Mouse (Mus musculus) right cerebral cortex, adult 18-20 months (tissue): ENCODE measurements around the gene Sclt1.

Experiments used
- DNase-seq: peaks from one replicate; pipeline ENCODE4 v3.0.0; 2022; ENCODE audit warnings: mixed read lengths

The Sclt1 gene

DNA sequence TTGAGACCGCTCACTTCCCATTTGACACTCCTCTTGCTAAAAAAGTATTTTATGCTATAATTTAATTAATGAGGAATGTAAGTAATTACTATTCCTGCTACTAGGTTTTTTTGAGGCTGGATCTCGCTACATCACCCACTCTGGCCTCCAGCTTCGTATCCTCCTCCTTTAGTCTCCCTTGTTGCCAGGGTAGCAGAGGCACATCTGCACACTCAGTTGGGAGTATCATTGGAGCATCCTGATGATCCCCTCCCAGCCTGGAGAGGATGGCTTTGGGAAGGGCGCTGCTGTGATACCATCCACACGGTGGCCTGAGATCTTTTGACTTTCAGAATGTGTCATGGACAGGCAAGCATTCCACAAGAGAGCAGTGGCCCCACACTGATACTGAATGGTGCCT is 156.8 kb downstream of the Sclt1 start:
- no peak for DNase-seq

DNA sequence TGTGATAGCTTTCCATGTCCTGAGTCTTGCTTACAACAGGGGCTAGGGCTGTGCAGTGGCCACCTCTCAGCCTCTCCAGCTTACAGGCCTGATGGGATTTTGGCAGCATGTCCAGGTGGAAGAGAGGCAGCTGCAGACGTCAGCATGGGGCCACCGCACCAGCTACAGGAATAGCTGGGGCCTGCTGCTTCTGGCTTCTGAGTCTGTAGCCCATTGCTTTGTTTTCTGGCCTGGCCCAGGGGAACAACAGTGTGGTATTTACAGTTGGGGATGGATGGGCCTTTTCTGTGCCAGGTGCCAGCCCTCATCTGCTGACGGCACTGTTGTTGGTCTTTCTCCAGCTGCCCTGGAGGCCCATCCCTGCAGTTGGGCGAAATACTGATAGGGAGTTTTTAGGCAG is 158.7 kb downstream of the Sclt1 start:
- DNase-seq, result no peak

DNA sequence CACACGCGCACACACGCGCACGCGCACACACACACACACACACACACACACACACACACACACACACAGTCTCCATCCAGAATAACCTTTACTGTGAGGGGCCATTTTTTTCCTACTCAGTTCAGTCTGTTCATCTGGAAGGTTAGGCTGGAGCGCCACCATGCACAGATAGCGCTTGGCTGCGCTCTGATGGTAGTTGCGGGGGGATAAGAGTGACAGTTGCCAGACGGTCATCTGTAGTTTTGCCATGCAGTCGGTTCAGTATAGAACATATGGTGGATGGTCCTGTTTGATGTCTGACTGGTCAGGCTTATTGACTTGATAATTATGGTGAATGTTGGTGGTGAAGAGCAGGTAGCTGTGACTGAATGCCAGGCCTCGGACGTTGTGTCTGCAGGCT is 159.2 kb downstream of the Sclt1 start:
- no peak for DNase-seq

DNA sequence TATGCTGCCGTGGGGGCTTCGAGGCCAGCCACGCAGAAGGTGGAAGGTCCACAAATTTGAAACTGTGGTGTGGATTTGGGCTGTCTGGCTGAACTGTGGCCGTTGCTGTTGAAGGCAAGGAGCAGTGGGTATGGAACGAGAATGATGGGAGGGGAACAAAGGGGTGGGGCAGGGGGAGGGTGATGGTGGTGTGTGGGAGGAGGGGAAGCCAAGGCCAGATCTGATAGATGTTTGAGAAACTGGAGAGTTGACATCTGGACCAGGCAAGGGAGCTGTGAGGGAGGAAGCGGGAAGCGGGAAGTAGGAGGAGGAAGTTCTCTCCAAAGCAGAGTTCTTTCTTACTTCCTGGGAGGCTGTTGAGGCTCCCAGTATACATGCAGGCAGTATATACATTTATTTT is 160.1 kb downstream of the Sclt1 start:
- no peak for DNase-seq

DNA sequence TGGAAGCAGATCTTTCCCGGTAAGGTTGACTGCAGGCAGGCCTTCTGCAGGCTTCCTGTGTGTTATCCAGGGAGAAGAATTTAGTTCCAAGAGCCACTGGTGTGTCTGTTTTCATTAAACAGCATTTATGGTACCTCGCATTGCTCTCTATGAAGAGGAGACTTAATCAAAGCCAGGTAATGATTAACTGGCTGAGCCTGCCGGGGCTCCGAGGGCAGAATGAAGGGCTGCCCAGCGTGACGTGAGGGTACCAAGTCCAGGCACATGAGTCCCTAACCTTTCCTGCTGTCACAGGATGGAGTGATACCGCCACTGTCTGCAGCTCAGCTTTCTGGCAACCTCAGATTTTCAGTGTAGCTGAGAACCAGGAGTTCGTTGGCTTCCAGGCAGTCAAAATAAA is 160.9 kb downstream of the Sclt1 start:
- DNase-seq, result no peak

DNA sequence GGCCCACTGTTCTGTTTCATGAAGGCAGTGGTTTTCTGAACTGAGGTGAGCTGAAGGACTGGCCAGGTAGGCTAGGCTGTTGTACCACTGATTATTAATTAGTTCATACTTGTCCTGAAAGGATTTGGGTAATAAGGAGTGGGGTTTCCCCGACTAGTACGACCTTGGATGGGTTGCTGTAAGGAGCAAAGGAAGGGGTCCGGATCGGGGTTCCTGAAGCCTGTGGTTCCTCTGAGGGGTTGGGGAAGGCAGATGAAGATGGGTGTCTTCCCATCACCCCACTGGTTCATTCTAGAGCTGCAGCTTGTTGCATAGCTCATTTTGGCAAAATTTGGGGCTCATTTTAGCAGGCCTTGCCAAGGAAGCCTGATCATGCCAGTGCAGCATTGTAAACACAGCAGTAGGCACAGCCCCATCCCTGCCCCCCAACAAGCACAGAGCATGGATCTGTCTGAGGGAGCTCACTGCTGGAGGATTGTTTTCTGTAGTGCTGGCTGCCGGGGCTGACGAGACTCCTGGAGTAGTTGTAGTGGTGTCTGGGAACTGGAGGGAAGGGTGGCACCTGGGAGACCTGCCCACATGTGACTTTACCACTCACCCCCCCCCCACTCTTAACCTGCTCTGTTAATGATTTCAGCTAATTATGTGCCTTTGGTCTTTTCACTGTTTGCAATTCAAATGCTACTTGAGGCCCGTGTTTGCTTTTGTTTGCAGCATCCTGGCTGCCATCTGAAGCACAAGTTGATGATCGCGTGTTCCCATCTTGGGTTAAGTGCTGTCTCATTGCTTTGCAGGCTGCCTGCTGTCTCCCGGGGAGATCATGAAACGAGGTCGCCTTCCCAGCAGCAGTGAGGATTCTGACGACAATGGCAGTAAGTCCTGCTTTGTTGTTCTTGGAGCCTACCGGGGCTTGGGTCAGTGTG is 161.7 kb downstream of the Sclt1 start:
- peak; percentile 34 for DNase-seq

DNA sequence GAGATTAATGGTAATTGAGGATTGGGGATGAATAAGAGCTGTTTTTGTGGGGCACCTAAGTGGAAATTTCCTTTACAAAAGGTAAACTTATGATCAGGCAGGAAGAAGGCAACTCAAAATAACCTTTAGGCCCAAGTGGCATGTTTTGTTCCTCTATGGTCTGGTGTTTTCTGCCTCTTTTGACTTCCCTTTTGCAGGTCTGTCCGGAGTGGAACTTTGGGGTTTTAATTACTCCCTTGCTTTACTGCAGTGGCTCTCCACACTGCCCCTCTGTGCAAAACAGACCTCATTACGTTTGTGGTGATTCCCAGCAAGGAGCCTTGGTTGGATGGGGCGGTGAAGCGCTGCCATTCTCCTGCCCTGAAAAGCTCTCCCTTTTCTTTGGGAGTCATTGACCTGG is 162.4 kb downstream of the Sclt1 start:
- DNase-seq, result no peak

DNA sequence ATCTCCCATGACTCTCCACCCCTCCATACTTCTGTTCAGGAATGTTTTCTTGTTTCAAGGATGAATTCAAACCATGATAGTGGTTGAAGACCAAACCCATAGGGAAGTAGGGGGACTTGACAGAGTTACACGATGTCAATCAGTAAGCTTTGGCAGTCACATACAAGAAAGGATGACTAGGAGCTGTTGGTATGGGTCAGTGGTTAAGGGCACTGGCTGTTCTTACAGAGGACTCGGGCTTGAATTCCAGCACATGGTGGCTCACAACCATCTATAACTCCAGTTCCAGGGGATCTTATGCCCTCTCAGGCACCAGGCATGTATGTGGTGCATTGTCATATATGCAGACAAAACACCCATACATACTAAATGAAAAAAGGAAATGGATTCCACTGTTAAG is 165.1 kb downstream of the Sclt1 start:
- no peak for DNase-seq
